In genomic region chr3:53863383-53864220, GRCm38 (mm10) we compare ENCODE assay signal across 7 mouse cellular contexts. TPM values are rescaled to one million over a fixed set of nuclear protein-coding genes. Genes with fewer than 3 reads are reported as not detected.
DNase-seq lines count a peak whose midpoint lies in the region; ATAC-seq lines count a peak whose summit lies in the region.

Ufm1 (minus strand) TSS chr3:53863830.

- peak within 1 kb of the TSS; percentile 91 for H3K4me2 ChIP-seq in embryonic facial prominence, embryonic 12.5 days (replicated peaks)
- H3K4me2 ChIP-seq in limb, embryonic 11.5 days (ENCODE audit: low read depth, severe bottlenecking), result peak within 1 kb of the TSS; percentile 86
- H3K4me2 ChIP-seq in midbrain, embryonic 14.5 days (ENCODE audit: low read length), result peak within 1 kb of the TSS; percentile 92

- DNase-seq in adrenal gland, postnatal 25 days, result peak; percentile 91
- peak; percentile 100 for DNase-seq in heart, adult 11 months
- peak; percentile 91 for DNase-seq in kidney, adult 18-20 months
- peak; percentile 92 for DNase-seq in limb, embryonic 11.5 days (ENCODE audit: low spot score)
- DNase-seq in midbrain, embryonic 14.5 days, result peak; percentile 98
- peak; percentile 84 to 87 for DNase-seq in spleen, adult 18-20 months

- H3K4me1 ChIP-seq in embryonic facial prominence, embryonic 12.5 days, result 0 out of 2 replicates have a peak, but pooled peaks cover 3% of the 10 kb centered on the region
- peaks cover 5% of the 10 kb centered on the region; the same call in 1 of the 2 replicates for H3K4me1 ChIP-seq in limb, embryonic 11.5 days (ENCODE audit: control insufficient read depth, insufficient read depth, low read length)
- H3K4me1 ChIP-seq in midbrain, embryonic 14.5 days (ENCODE audit: control insufficient read depth, insufficient read depth, low read length), result peaks cover 5% of the 10 kb centered on the region

- peak within 1 kb of the TSS; percentile 84 for H3K9ac ChIP-seq in embryonic facial prominence, embryonic 12.5 days
- H3K9ac ChIP-seq in limb, embryonic 11.5 days (ENCODE audit: low read length), result peak within 1 kb of the TSS; percentile 76
- peak within 1 kb of the TSS; percentile 73 for H3K9ac ChIP-seq in midbrain, embryonic 14.5 days (replicated peaks; ENCODE audit: low read length)

- no peaks in the 10 kb centered on the region for H3K9me3 ChIP-seq in embryonic facial prominence, embryonic 12.5 days
- H3K9me3 ChIP-seq in limb, embryonic 11.5 days (ENCODE audit: control insufficient read depth, low read length), result no peaks in the 10 kb centered on the region
- no peaks in the 10 kb centered on the region for H3K9me3 ChIP-seq in midbrain, embryonic 14.5 days (ENCODE audit: control insufficient read depth, low read length)

- peaks cover 25% of the 10 kb centered on the region for H3K36me3 ChIP-seq in embryonic facial prominence, embryonic 12.5 days
- peaks cover 2% of the 10 kb centered on the region; the same call in 1 of the 2 replicates for H3K36me3 ChIP-seq in limb, embryonic 11.5 days (ENCODE audit: control insufficient read depth, insufficient read depth, low read length)
- H3K36me3 ChIP-seq in midbrain, embryonic 14.5 days (ENCODE audit: control insufficient read depth, insufficient read depth, low read length), result peaks cover 28% of the 10 kb centered on the region

- peak; percentile 96 for ATAC-seq in embryonic facial prominence, embryonic 12.5 days (ENCODE audit: insufficient number of reproducible peaks, insufficient read depth, low FRiP score, low TSS enrichment)
- ATAC-seq in limb, embryonic 11.5 days (ENCODE audit: insufficient number of reproducible peaks, low FRiP score, low TSS enrichment, low read depth), result peak; percentile 98
- ATAC-seq in midbrain, embryonic 14.5 days (ENCODE audit: low FRiP score, low TSS enrichment), result peak; percentile 98

- no peak within 1 kb of the TSS; the same call in 1 of the 2 replicates for H3K27ac ChIP-seq in embryonic facial prominence, embryonic 12.5 days
- H3K27ac ChIP-seq in limb, embryonic 11.5 days (replicated peaks; ENCODE audit: low read depth, low read length), result no peak within 1 kb of the TSS
- H3K27ac ChIP-seq in midbrain, embryonic 14.5 days (replicated peaks; ENCODE audit: low read depth, low read length), result peak within 1 kb of the TSS; percentile 73

- no peaks in the 10 kb centered on the region for H3K27me3 ChIP-seq in embryonic facial prominence, embryonic 12.5 days
- H3K27me3 ChIP-seq in limb, embryonic 11.5 days (ENCODE audit: control insufficient read depth, insufficient read depth, low read length), result no peaks in the 10 kb centered on the region
- no peaks in the 10 kb centered on the region for H3K27me3 ChIP-seq in midbrain, embryonic 14.5 days (ENCODE audit: control insufficient read depth, insufficient read depth, low read length)

- WGBS in embryonic facial prominence, embryonic 12.5 days, result under 1% methylated on average over 58 of the region's 58 CpGs
- under 1% methylated on average over 58 of the region's 58 CpGs for WGBS in limb, embryonic 11.5 days
- under 1% methylated on average over 58 of the region's 58 CpGs for WGBS in midbrain, embryonic 14.5 days

- H3K4me3 ChIP-seq in embryonic facial prominence, embryonic 12.5 days, result peak within 1 kb of the TSS; percentile 98
- H3K4me3 ChIP-seq in limb, embryonic 11.5 days (ENCODE audit: low read depth, low read length), result peak within 1 kb of the TSS; percentile 94
- H3K4me3 ChIP-seq in midbrain, embryonic 14.5 days (replicated peaks; ENCODE audit: low read depth, low read length), result peak within 1 kb of the TSS; percentile 98

RNA-seq across cellular contexts. Expression of gene Ufm1, which starts in this region (rescaled TPM):
- 85.5 and 88.0 TPM in 2 replicates for total RNA-seq in adrenal gland, postnatal 25 days (2021)
- polyA plus RNA-seq in embryonic facial prominence, embryonic 12.5 days (2016; fragmentation: Nextera tagmentation; extraction: Ambion mirVana), result 79.7 and 101 TPM in 2 replicates
- 88.6 and 95.6 TPM in 2 replicates for polyA plus RNA-seq in limb, embryonic 11.5 days (2014; fragmentation: Nextera tagmentation; extraction: Ambion mirVana)
- polyA plus RNA-seq in midbrain, embryonic 14.5 days (2014; fragmentation: Nextera tagmentation; extraction: Ambion mirVana), result 75.5 and 90.7 TPM in 2 replicates
